Mouse (Mus musculus): ENCODE results near the gene Zfp39.

Zfp39 gene

GRCm38 (mm10) chr11:58903511-58904409 is at the start of gene Zfp39:
Gene Zfp39, minus strand, starts transcription at chr11:58904225.
- in situ Hi-C loops (cut with MboI, MseI): no loop called here

- in situ Hi-C loops (cut with MboI, MseI): no loop called here
Observed at GRCm38 (mm10) chr11:58953351-58954169, 49.5 kb upstream of the Zfp39 start.

- in situ Hi-C loops (cut with MboI, MseI): no loop called here
Observed at GRCm38 (mm10) chr11:58951210-58951609, 47.2 kb upstream of the Zfp39 start.

GRCm38 (mm10) chr11:58949480-58950431 is 45.7 kb upstream of the Zfp39 start:
- in situ Hi-C loops (cut with MboI, MseI): no loop called here

- in situ Hi-C loops (cut with MboI, MseI): no loop called here
Observed at GRCm38 (mm10) chr11:58948542-58949479, 44.8 kb upstream of the Zfp39 start, which contains the start of gene Hist3h2ba. Gene Hist3h2ba, plus strand, starts transcription at chr11:58948920.

- in situ Hi-C loops (cut with MboI, MseI): no loop called here
Observed at GRCm38 (mm10) chr11:58947798-58948528, 43.9 kb upstream of the Zfp39 start.

GRCm38 (mm10) chr11:58947306-58947705 is 43.3 kb upstream of the Zfp39 start:
- in situ Hi-C loops (cut with MboI, MseI): no loop called here

- in situ Hi-C loops (cut with MboI, MseI): no loop called here
Observed at GRCm38 (mm10) chr11:58944136-58944535, 40.1 kb upstream of the Zfp39 start.

- in situ Hi-C loops (cut with MboI, MseI): no loop called here
Observed at GRCm38 (mm10) chr11:58939088-58939439, 35.0 kb upstream of the Zfp39 start.

- in situ Hi-C loops (cut with MboI, MseI): no loop called here
Observed at GRCm38 (mm10) chr11:58938322-58939087, 34.5 kb upstream of the Zfp39 start, which contains the start of gene Rnf187. Gene Rnf187, minus strand, starts transcription at chr11:58938916.

GRCm38 (mm10) chr11:58937909-58938308 is 33.9 kb upstream of the Zfp39 start:
- in situ Hi-C loops (cut with MboI, MseI): no loop called here

GRCm38 (mm10) chr11:58931576-58931975 is 27.6 kb upstream of the Zfp39 start:
- in situ Hi-C loops (cut with MboI, MseI): no loop called here

GRCm38 (mm10) chr11:58930254-58930653 is 26.2 kb upstream of the Zfp39 start:
- in situ Hi-C loops (cut with MboI, MseI): no loop called here

GRCm38 (mm10) chr11:58929641-58930040 is 25.6 kb upstream of the Zfp39 start:
- in situ Hi-C loops (cut with MboI, MseI): loop anchor here (10.0 kb wide), 1 partner anchor 1835 kb away; no protein-coding TSS in a partner anchor

- in situ Hi-C loops (cut with MboI, MseI): loop anchor here (10.0 kb wide), 1 partner anchor 1836 kb away; no protein-coding TSS in a partner anchor
Observed at GRCm38 (mm10) chr11:58929055-58929454, 25.0 kb upstream of the Zfp39 start.

GRCm38 (mm10) chr11:58927790-58928651 is 24.0 kb upstream of the Zfp39 start:
- in situ Hi-C loops (cut with MboI, MseI): loop anchor here (10.0 kb wide), 1 partner anchor 1837 kb away; no protein-coding TSS in a partner anchor

- in situ Hi-C loops (cut with MboI, MseI): loop anchor here (10.0 kb wide), 1 partner anchor 1838 kb away; no protein-coding TSS in a partner anchor
Observed at GRCm38 (mm10) chr11:58927053-58927452, 23.0 kb upstream of the Zfp39 start.
